Mouse (Mus musculus): Measurements from ENCODE around the gene Pts.

- no peak for TF ChIP-seq CTCF (IDR thresholded peaks at IDR 0.05; ENCODE audit: borderline replicate concordance, insufficient read depth, low read depth, low read length)
- TF ChIP-seq POLR2A (IDR thresholded peaks at IDR 0.05; ENCODE audit: borderline replicate concordance, insufficient read depth, low read length): no peak
These were observed 36.6 kb upstream of the Pts start for GRCm38 (mm10) chr9:50565173-50565572.
